Mouse (Mus musculus) gastrocnemius, postnatal 25 days (tissue): ENCODE data around the gene Gm17078. TPM values are rescaled to one million over a fixed set of nuclear protein-coding genes. Genes with fewer than 3 reads are reported as not detected.
"Not testable (repeated sequence)": the region's sequence is repeated elsewhere in the genome, so short reads cannot be mapped to it uniquely, and the experiment has no call there.

Experiments used
- DNase-seq: peaks from one replicate; pipeline ENCODE4 v3.0.0; 2022
- long read RNA-seq, 2 experiments: library from polyadenylated mRNA; stranded (forward); transcript quantifications; one replicate each; pipeline ENCODE4 v2.0.0; 2021
- total RNA-seq, 2 experiments: library from RNA; stranded (reverse); gene quantifications; 1 replicate in 1 of 2; 2 replicates in 1 of 2; pipeline ENCODE4 v1.2.3; 2021

Gm17078 gene
- not detected for total RNA-seq
- long read RNA-seq, experiment 1: 0 reads
- long read RNA-seq, experiment 2: 0 reads

GRCm38 (mm10) chr14:51611210-51611609 lies at the start of gene Gm17078:
Gene Gm17078 (minus strand): TSS chr14:51611310.
- no peak for DNase-seq

GRCm38 (mm10) chr14:51635566-51635965 lies 24.5 kb upstream of the Gm17078 start, which contains the start of gene Gm4181:
Gene Gm4181 (minus strand): TSS chr14:51635666.
- DNase-seq: not testable (repeated sequence)

GRCm38 (mm10) chr14:51632426-51632825 lies 21.3 kb upstream of the Gm17078 start:
- DNase-seq: peak; percentile 14

GRCm38 (mm10) chr14:51592039-51592438 lies 19.1 kb downstream of the Gm17078 start, which contains the start of gene Gm17174:
Gene Gm17174 (minus strand): TSS chr14:51592139.
- not testable (repeated sequence) for DNase-seq

- DNase-seq: not testable (repeated sequence)
Observed at GRCm38 (mm10) chr14:51573963-51574362, 37.1 kb downstream of the Gm17078 start, which contains the start of gene Gm17175. Gene Gm17175 (minus strand): TSS chr14:51574063.

Other genes with a start within 250 kb of the Gm17078 start
- gene Gm7247, start 249.6 kb downstream of the Gm17078 start, total RNA-seq: not detected
- gene Vmn2r88, start 200.5 kb downstream of the Gm17078 start, total RNA-seq: not detected
- gene Vmn2r89, start 159.5 kb downstream of the Gm17078 start, total RNA-seq: not detected
- not detected for gene Gm5622, start 58.5 kb downstream of the Gm17078 start, total RNA-seq
- not detected for gene Gm17175, start 37.2 kb downstream of the Gm17078 start, total RNA-seq
- not detected for gene Gm17174, start 19.2 kb downstream of the Gm17078 start, total RNA-seq
- not detected for gene Gm4181, start 24.4 kb upstream of the Gm17078 start, total RNA-seq
- gene Gm17079, start 84.2 kb upstream of the Gm17078 start, total RNA-seq: not detected
- gene Gm5800, start 105.9 kb upstream of the Gm17078 start, total RNA-seq: not detected
- gene Ang4, start 162.3 kb upstream of the Gm17078 start, total RNA-seq: not detected
- gene AY358078, start 188.7 kb upstream of the Gm17078 start, total RNA-seq: not detected
- not detected for gene Ear6, start 242.4 kb upstream of the Gm17078 start, total RNA-seq